Mouse (Mus musculus): ENCODE measurements around the gene C5ar2. TPM values are rescaled to one million over a fixed set of nuclear protein-coding genes. Genes with fewer than 3 reads are reported as not detected.

C5ar2 gene
- total RNA-seq, 2 experiments from 2014 or later = 0.39 to 0.59 TPM

GRCm38 (mm10) chr7:16203505-16203903, 40.5 kb downstream of the C5ar2 start:
- no peak for DNase-seq (ENCODE audit: low spot score in 2 of 2)
- no peak for TF ChIP-seq CTCF (conservative IDR thresholded peaks at IDR 0.05)
- Histone ChIP-seq H3K4me3 (no peak overlapping the region), H3K27ac (no peak overlapping the region)

- Histone ChIP-seq H3K27ac (no peak overlapping the region), H3K4me3 (no peak overlapping the region)
- no peak for TF ChIP-seq CTCF (conservative IDR thresholded peaks at IDR 0.05)
- no peak for DNase-seq (ENCODE audit: low spot score in 2 of 2)
Observed at GRCm38 (mm10) chr7:16202756-16203504, 41.0 kb downstream of the C5ar2 start.

- H3K4me3 ChIP-seq = no peak overlapping the region
- DNase-seq (ENCODE audit: low spot score in 2 of 2) = no peak
- no peak for TF ChIP-seq CTCF (conservative IDR thresholded peaks at IDR 0.05)
- H3K27ac ChIP-seq = no peak overlapping the region
Observed at GRCm38 (mm10) chr7:16201136-16201535, 42.8 kb downstream of the C5ar2 start.

DNA sequence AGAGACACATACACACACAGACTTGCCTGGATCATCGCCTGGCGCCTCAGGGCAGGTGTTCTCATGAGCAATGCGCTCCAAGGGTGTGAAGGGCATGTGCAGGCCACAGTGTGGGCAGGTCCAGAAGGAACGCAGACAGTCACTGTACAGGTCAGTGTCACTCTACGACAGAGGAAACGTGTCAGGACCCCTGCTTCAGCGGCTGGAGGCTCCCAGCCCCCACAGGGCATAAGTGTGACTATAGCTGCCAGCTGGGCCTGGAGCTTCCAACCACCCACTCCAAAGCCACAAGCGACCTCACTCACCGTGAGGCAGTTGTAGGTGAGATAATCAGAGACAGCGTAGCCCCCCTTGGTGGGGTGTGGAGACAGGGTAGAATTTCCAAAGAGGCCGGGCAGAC, 45.4 kb downstream of the C5ar2 start:
- no peak for TF ChIP-seq CTCF (conservative IDR thresholded peaks at IDR 0.05)
- H3K27ac ChIP-seq = no peak overlapping the region
- no peak for DNase-seq (ENCODE audit: low spot score in 2 of 2)
- no peak overlapping the region for H3K4me3 ChIP-seq

GRCm38 (mm10) chr7:16197166-16197565, 46.8 kb downstream of the C5ar2 start:
- no peak for TF ChIP-seq CTCF (conservative IDR thresholded peaks at IDR 0.05)

DNA sequence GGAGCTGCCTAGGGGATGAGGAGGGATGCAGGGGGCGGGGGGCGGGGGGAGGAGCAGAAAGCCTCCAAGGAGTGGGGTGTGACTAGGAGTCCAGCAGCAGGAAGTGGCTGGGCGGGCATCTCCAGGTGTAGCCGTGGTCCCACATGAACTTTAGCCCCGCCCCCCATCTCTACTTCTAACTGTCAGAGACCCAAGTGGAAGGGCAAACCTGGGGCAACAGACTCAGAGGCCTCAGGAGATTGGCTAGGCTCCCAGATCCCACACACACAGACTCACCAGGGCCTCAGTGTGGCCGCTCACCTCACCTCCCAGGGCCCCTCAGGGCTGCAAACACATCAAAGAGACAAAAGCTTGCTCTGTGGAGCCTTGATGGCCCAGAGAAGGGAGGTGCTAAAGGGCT, 47.3 kb downstream of the C5ar2 start:
- H3K4me3 ChIP-seq = no peak overlapping the region
- no peak overlapping the region for H3K27ac ChIP-seq
- no peak for DNase-seq (ENCODE audit: low spot score in 2 of 2)
- TF ChIP-seq CTCF (conservative IDR thresholded peaks at IDR 0.05) = no peak

More at GRCm38 (mm10) chr7:16197166-16197565, 46.8 kb downstream of the C5ar2 start:
- DNase-seq (ENCODE audit: low spot score in 2 of 2) = no peak
- H3K4me3 ChIP-seq = no peak overlapping the region
- H3K27ac ChIP-seq = no peak overlapping the region

DNA sequence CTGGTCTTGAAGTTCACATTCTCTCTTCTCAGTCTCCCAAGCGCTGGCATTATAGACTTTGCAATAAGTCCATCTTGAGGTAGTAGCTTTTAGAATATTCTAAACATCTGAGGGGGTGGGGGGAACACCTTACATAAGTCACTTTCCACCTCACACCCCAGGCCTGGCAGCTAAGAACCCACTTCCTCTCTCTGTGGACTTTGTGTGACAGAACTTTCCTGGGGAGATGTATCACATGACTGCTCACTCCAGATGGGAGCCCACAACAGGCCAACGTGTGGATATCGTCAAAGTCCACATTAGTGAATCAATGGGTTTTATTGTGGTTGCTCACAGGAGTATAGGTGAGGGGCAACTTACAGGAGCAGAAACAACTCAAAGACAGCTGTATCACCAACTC, 50.3 kb downstream of the C5ar2 start:
- Histone ChIP-seq H3K4me3 (no peak overlapping the region), H3K27ac (no peak overlapping the region)
- no peak for TF ChIP-seq CTCF (conservative IDR thresholded peaks at IDR 0.05)
- no peak for DNase-seq (ENCODE audit: low spot score in 2 of 2)

DNA sequence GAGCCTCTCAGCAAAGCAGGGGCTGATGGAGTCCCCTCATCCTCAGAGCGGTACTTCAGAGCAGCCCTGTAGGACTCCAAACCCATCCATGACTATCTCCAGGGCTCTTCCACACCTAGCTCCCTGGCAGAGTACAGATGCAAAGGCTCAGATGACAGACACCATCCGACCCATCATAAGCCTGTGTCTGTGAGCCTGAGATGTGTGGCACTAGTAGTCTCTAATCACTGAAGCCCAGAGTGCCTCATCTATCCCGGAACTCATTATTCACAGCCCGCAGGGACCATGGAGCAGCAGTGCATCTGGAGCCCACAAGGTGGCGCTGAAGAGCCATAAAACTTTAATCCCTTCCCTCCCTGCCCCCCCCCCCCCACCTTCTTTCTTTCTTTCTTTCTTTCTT, 51.6 kb downstream of the C5ar2 start:
- DNase-seq (ENCODE audit: low spot score in 2 of 2) = peak; percentile 71 to 83
- Histone ChIP-seq H3K4me3 (no peak overlapping the region), H3K27ac (no peak overlapping the region)
- TF ChIP-seq CTCF (conservative IDR thresholded peaks at IDR 0.05) = peak; percentile 76

DNA sequence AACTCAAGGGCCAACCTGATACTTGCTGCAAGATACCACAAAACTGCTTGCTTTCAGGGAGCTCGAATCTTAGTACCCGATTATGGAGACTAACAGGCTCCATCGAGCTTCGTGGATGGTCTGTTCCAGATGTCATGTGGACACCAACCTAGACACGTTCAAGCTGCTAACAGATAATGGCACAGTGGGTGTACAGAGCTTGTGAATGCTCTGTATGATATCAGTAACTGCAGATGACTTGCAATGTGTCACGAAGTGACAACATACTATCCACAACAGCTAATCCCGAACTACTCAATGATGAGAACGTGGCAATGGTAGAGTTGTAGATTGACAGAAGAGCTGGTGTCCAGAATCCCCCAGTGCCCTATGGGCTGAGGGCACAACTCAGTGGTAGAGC, 56.5 kb downstream of the C5ar2 start:
- no peak for DNase-seq (ENCODE audit: low spot score in 2 of 2)
- H3K27ac ChIP-seq = no peak overlapping the region
- no peak for TF ChIP-seq CTCF (conservative IDR thresholded peaks at IDR 0.05)
- no peak overlapping the region for H3K4me3 ChIP-seq

Other genes starting within 250 kb of the C5ar2 start
- 10 to 100 TPM; 20.8 to 22.8 TPM for gene Bicra, start 196.2 kb downstream of the C5ar2 start, total RNA-seq (2021)
- gene Zfp541, start 182.3 kb downstream of the C5ar2 start, total RNA-seq (2021) = 1 to 10 TPM in 1 of 2 experiments, under 1 TPM in 1; 0.59 to 1.1 TPM
- gene Napa, start 145.7 kb downstream of the C5ar2 start, total RNA-seq (2021) = 100 to 1,000 TPM; 309 to 325 TPM
- 10 to 100 TPM; 39.4 to 47.0 TPM for gene Kptn, start 124.3 kb downstream of the C5ar2 start, total RNA-seq (2021)
- gene Slc8a2, start 114.3 kb downstream of the C5ar2 start, total RNA-seq (2021) = 100 to 1,000 TPM; 305 to 320 TPM
- 10 to 100 TPM; 37.3 to 38.6 TPM for gene Meis3, start 69.1 kb downstream of the C5ar2 start, total RNA-seq (2021)
- 10 to 100 TPM; 12.3 to 12.4 TPM for gene Dhx34, start 22.1 kb downstream of the C5ar2 start, total RNA-seq (2021)
- 1 to 10 TPM in 1 of 2 experiments, under 1 TPM in 1; 0.90 to 2.6 TPM for gene C5ar1, start 15.4 kb upstream of the C5ar2 start, total RNA-seq (2021)
- gene Inafm1, start 29.5 kb upstream of the C5ar2 start, total RNA-seq (2021) = 10 to 100 TPM; 32.0 to 35.5 TPM
- gene Ccdc9, start 42.6 kb upstream of the C5ar2 start, total RNA-seq (2021) = 10 to 100 TPM; 79.7 to 81.0 TPM
- 10 to 100 TPM; 12.5 to 14.9 TPM for gene Bbc3, start 64.2 kb upstream of the C5ar2 start, total RNA-seq (2021)
- 10 to 100 TPM; 89.8 to 90.7 TPM for gene Sae1, start 143.7 kb upstream of the C5ar2 start, total RNA-seq (2021)
- gene Zc3h4, start 156.8 kb upstream of the C5ar2 start, total RNA-seq (2021) = 10 to 100 TPM; 62.4 to 64.4 TPM
- gene Tmem160, start 208.6 kb upstream of the C5ar2 start, total RNA-seq (2021) = 10 to 100 TPM; 59.4 to 72.5 TPM
- gene Npas1, start 233.6 kb upstream of the C5ar2 start, total RNA-seq (2021) = 10 to 100 TPM; 16.1 to 18.4 TPM